Mouse (Mus musculus) ZHBTc4 (cell line): ENCODE data around the gene Smyd1.
A peak's percentile ranks its signal among the peaks of the same experiment; 100 is the strongest.

Experiments used
- DNase-seq: peaks from one replicate; pipeline ENCODE4 v3.0.0-alpha.2; 2011; ENCODE audit warnings: low read depth, low spot score

Smyd1 gene

GRCm38 (mm10) chr6:71260051-71260640, 61.9 kb downstream of the Smyd1 start:
- no peak for DNase-seq

DNA sequence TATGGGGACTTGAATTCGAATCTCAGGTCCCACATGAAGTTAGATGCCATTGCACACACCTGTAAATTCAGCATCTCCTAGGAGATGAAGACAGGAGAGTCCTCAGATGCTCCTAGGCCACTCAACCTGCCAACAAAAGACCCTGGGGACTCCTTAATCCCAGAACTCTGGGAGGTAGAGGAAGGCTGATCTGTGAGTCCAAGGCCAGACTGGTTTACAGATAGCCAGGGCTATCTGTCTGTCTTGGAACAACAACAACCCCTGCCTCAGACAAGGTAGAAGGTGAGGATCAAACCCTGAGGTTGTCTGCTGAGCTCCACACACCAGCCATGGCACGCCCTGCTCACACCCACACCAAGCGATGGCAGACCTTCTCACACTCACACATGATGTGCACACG, 62.9 kb downstream of the Smyd1 start:
- DNase-seq, result no peak

- no peak for DNase-seq
Measured at GRCm38 (mm10) chr6:71258562-71258961, 63.5 kb downstream of the Smyd1 start.

DNA sequence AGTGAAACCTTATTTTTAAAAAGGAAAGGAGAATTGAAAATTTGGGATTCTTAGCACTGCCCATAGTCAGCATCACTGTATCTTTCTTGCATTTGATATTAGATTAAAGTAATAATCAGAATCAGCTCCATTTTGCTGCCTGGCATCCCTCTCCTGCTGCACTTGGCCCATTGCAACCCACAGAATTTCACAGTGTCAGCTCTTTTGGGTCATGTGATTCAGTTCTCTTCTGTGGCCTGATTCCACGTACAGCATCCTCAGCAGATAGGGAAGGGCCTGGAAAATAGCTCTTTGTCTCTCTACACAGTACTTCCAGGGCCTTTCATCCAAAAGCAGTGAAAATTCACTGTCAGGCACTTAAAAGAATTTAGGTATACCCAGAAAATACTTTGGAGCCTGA, 64.7 kb downstream of the Smyd1 start:
- no peak for DNase-seq

DNA sequence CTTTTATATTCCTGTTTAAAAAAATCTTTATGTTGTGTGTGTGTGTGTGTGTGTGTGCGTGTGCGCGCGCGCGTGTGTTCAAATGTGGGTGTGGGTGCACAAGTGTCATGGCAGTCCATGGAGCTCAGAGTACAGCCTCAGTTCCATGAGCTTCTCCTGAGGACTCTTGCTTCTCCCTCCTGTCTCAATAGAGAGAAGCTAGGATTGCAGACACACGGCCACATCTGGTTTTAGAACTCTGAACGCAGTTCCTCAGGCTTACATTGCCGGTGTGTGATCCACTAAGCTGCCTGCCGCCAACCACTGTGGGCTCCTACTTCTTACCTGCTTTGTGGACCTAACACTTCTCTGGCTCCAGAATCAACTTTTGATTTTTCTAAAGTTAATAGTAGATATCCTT, 65.9 kb downstream of the Smyd1 start:
- DNase-seq, result no peak

GRCm38 (mm10) chr6:71254456-71254855, 67.6 kb downstream of the Smyd1 start:
- DNase-seq, result no peak

GRCm38 (mm10) chr6:71250951-71251350, 71.1 kb downstream of the Smyd1 start:
- no peak for DNase-seq

DNA sequence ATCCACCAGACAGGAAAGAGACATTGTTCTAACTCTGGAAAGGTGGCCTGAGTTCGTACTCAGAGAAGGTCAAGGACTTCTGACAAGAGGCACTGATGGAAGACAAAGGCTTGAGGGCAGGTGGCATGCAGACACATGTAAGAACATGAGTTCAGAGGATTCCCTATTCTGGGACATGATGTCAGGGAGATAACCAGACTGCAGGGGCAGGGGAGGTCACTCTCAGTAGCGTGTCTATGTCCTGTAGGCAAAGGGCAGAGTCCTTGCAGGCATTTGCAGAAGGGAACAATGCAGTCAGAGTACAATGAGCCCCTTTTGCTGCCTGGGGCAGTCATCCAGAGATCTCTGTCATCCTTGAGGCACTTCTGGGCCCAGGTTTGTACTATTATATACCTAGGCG, 72.4 kb downstream of the Smyd1 start:
- no peak for DNase-seq

- DNase-seq, result no peak
Measured at GRCm38 (mm10) chr6:71248420-71248819, 73.6 kb downstream of the Smyd1 start.

- DNase-seq, result no peak
Measured at GRCm38 (mm10) chr6:71243258-71243657, 78.8 kb downstream of the Smyd1 start.

DNA sequence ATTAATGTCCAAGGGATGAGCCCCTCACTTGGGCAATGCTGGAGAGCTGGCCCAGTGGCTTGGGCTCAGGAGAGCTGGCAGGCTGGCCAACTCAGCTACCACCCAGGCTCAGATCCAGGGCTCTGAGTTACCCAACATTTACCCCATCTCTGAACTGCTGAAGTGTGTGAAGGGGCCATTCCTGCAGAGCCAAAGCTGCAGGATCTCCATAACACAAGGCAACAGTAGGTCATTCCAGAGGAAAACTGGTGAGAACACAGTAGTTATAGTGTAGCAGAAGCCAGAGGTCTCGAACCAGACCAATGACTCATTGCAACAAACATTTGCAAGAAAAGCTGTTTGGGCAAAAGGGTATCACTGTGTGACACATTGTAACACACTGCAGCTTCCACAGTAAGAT, 79.2 kb downstream of the Smyd1 start:
- DNase-seq, result no peak

DNA sequence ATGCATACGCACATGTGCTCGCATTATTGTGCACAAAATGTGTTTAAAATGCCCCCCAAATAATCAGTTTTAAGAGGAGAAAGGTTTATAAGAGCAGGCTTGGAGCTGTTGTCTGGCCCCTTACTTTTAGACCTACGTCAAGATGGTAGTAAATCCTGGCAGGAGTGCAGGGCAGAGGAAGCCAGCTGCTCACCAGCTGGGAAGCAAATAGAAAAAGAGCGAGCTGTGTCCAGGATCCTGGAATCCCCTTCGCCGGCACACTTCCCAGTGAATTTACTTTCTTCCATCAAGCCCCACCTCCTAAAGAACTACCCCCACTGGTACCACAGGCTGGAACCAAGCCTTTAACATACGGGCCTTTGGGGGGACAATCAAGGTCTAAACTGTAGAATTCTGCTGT, 81.2 kb downstream of the Smyd1 start:
- no peak for DNase-seq

DNA sequence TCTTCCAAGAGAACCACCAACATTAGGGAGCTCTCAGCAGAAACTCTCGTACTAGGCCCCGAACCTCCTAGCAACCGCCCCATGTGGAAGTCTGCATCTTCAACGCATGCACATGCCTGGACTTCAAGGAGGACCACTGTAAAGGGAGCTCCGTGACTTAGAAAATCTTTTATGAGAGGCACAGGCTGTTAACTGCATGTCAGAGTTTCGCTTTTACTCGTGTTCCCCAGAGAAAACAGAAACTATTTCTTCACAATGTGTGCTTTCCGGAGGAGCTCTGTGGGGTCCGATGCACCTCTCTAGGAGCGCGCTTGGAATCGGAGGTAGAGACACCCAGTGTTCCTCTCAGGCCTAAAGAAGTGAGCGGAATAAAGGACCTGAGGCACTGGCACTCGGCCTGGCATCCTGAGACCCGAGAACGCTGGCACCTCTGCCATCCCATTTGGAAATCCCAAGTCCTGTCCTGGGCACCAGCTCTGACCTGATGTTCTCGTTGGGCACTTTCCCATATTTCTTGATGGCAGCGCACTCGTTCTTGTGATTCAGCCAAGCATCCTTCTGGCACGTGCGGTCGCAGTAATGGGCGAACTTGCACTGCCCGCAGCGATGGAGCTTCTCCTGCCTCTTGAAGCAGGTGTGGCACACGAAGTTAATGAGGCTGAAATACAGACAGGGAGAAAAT, 82.8 kb downstream of the Smyd1 start:
- DNase-seq, result no peak

DNA sequence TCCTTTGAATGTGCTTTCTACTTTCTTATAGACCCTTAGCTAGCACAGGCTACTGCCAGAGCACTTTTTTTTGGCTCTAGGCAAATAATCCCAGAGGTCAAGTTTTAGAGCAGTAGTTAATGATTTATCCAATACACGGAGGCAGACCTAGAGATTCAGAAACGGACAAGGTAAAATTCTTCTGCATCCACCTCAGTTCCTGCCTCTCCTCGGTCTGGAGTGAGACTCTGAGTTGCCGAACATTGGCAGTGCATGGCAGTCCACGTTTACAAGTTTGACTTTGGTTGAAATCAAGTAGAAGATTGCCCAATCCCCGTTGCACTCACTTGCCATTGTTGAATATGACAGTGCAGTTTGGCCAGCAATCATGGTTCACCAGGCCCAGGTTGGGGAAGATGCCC, 85.0 kb downstream of the Smyd1 start:
- no peak for DNase-seq

- no peak for DNase-seq
Measured at GRCm38 (mm10) chr6:71236506-71236905, 85.5 kb downstream of the Smyd1 start.

DNA sequence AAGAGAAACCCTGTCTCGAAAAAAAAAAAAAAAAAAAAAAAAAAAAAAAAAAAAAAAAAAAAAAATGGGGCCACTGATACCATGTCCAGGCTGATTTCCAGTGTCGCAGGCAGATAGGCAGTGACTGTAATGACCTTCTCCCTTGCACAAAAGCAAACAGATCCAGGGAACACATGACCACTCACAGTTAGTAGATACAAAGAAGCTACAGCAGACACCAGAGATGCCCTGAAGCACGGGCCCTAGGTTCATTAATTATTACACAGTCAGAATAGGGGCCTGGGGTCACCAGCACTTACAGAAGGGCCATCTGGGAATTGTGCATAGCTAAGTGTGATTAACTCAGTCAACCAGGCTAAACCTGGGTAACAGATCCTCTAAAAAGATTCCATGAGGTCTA, 86.1 kb downstream of the Smyd1 start:
- no peak for DNase-seq

DNA sequence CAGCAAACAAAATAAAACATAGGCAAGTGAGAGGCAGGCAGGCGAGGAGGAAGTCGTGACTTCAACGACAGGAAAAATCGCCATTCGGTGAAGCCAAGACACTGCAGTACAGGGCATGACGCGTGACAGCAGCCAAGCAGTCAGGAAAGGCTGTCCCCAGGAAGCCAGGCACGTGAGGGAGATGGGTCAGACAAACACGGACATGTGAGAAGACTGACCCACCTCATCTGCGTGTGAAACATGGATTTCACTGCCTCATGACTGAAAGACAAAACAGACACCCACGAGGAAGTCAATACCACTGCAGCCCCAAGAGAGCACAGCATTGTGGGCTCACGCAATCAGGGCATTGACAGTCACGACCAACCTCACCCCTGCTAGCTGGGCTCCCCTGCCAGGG, 86.9 kb downstream of the Smyd1 start:
- peak; percentile 52 for DNase-seq

DNA sequence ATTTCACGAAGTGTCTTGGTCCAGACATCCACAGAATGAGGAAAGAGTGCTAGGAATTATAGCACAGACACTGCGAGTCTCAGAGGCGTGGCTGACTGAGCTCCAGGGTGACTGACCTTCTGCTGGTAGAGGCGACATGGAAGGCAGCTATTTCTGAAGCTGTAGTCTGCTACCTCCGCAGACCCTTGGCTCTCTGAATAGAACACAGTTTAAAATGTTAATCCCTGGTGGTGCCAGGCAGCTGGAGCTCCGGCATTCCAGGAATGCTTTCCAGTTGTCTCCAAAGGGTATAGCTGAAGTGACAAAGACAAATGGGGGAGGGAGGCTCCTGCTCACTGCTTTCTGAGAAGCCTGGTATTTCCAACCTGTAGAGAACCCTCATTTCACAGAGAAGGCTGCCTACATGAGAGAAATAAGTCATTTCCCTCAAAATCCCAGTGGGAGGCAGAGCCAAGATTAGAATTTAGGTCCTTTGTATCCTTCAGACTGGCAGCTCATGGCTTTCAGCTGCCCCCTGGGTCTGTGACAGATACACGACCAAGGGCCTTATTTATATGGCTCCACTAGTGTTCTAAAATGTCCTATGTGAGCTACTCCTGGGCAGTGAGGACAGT, 94.8 kb downstream of the Smyd1 start:
- DNase-seq, result peak; percentile 92

- DNase-seq, result no peak
Measured at GRCm38 (mm10) chr6:71226544-71226943, 95.5 kb downstream of the Smyd1 start.

GRCm38 (mm10) chr6:71224184-71224943, 97.7 kb downstream of the Smyd1 start:
- DNase-seq, result no peak

DNA sequence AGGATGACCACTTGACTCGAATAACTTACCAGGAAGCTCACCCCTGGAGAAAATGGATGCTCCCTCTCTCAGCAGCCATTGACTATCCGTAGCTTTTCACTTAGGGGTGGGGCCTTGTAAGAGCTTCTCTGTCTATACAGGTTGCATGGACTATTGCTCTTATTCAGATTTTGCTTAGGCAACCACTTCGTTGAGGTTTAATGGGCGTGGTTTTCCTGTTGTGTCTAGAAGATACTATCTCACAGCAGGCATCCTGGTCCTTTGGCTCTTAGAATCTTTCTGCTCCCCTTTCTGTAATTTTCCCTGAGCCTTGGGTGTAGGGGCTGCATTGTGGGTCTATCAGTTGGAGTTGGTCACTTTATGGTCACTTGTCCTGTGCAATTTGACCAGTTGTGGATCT, 100.5 kb downstream of the Smyd1 start:
- DNase-seq, result no peak

- DNase-seq, result no peak
Measured at GRCm38 (mm10) chr6:71212471-71212870, 109.6 kb downstream of the Smyd1 start.

GRCm38 (mm10) chr6:71211917-71212316, 110.1 kb downstream of the Smyd1 start:
- DNase-seq, result no peak
